Mouse (Mus musculus): ENCODE measurements around the gene Sim1. TPM values are rescaled to one million over a fixed set of nuclear protein-coding genes. Genes with fewer than 3 reads are reported as not detected.
A peak's percentile ranks its signal among the peaks of the same experiment; 100 is the strongest.

Sim1 gene
- polyA plus RNA-seq, 1 experiment = not detected

DNA sequence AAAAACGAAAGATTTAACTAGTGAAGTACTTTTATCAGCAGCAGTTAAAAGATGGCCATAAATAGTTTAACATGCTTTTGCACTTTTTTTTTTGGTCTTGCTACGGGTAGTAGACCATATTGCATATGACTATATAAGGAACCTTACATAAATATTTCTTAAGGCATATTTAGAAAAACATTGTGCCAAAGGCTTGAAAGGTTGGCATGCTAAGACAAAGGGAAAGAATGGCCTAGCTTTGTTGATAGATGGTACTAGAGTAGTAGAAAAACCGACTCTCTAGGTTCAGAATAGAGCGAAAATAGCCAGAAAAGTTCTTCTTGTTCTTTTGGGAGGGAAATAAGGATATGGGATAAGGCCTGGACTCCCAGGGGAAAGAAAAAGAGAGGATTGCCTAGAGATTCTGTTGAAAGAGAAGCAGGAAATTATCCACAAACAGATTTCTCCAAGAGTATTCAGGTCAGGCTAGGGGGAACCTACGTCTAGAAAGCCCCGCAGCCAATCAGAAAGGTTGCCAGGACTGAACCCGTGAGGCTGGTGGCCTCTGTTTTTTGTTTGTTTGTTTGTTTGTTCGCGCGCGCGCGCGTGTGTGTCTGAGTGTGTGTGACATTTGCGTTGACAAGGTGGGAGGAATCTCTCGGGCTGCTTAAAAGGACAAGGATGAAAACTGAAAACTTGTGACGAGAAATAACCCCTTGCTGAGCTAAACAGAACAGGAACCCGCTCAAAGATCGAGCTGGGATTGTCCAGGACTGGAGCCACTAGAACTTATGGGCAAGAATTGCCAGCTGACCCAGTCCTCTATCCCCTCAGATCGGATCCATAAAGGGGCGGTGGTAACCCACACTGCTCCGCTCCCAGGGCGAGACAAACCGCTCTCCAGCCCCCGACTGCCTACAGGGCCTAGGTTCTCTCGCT, 9.6 kb downstream of the Sim1 start:
- H3K79me2 ChIP-seq (ENCODE audit: control insufficient read depth, insufficient read depth) = no peaks in the 10 kb centered on the region
- no peaks in the 10 kb centered on the region for H3K27me3 ChIP-seq (ENCODE audit: control insufficient read depth, insufficient read depth, insufficient read length)
- no peak for TF ChIP-seq MYOG (IDR thresholded peaks at IDR 0.05; ENCODE audit: control insufficient read depth, extremely low read depth, insufficient read length)
- TF ChIP-seq CTCF (IDR thresholded peaks at IDR 0.05; ENCODE audit: control insufficient read depth, insufficient read depth, insufficient read length) = no peak
- no peak for TF ChIP-seq FOSL1 (IDR thresholded peaks at IDR 0.05; ENCODE audit: insufficient read depth, low read length, poor library complexity, severe bottlenecking)
- no peak for TF ChIP-seq MYOD1 (IDR thresholded peaks at IDR 0.05; ENCODE audit: control insufficient read depth, insufficient read length, low read depth)
- no peak for TF ChIP-seq CEBPB (IDR thresholded peaks at IDR 0.05; ENCODE audit: low read depth)
- no peak for TF ChIP-seq MAX (IDR thresholded peaks at IDR 0.05)
- no peak for TF ChIP-seq USF1 (IDR thresholded peaks at IDR 0.05; ENCODE audit: low read depth)
- no peak overlapping the region for H3ac ChIP-seq (ENCODE audit: control insufficient read depth, insufficient read length, low read depth)
- no peaks in the 10 kb centered on the region for H3K36me3 ChIP-seq (ENCODE audit: control insufficient read depth, insufficient read depth)
- H3K4me3 ChIP-seq (ENCODE audit: insufficient read depth, poor library complexity, severe bottlenecking) = no peak overlapping the region
- H3K79me3 ChIP-seq (ENCODE audit: low read depth) = no peaks in the 10 kb centered on the region

DNA sequence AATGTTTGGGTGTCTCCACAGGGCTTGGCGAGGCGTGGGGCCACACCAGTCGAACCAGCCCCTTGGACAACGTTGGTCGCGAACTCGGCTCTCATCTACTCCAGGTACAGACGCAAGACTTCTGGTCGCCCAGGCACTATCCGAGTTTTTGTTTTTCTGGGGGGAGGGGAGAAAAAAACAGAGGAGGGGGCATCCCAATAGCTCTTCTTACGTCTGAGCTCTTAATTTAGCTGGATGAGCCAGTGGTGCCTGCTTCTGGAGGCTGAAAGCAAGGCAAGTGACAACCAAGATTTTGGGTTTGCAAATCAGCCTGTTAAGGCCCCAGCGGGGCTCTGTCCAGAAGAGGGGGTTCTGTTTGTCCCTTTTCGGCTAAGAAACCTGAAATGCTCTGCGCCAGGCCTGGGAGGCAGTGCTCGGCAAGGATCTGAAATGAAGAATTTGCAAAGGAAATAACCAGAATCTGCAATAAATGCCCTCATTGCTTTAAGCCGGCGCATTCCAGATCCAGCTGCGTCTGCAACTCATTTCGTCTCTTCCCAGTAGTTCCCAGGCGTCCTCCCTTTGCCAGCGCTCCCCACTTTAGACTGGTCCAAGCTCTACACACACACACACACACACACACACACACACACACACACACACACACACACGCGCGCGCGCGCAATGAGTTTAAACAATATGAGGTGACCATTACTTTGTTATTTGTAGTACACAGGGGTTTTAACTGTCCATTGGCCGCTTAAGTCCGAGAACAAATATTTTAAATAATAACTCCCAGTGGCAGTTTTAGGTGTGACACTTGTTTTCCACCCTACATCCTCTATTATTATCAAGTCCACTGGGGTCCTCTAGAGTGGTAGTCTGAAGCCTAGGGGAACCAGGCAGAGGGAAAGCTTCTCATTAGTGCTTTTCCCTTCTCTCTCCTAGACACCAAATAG, 10.5 kb downstream of the Sim1 start:
- Histone ChIP-seq H3K4me3 (ENCODE audit: insufficient read depth, poor library complexity, severe bottlenecking) (no peak overlapping the region), H3ac (ENCODE audit: control insufficient read depth, insufficient read length, low read depth) (no peak overlapping the region), H3K27me3 (ENCODE audit: control insufficient read depth, insufficient read depth, insufficient read length) (no peaks in the 10 kb centered on the region), H3K79me3 (ENCODE audit: low read depth) (no peaks in the 10 kb centered on the region), H3K36me3 (ENCODE audit: control insufficient read depth, insufficient read depth) (no peaks in the 10 kb centered on the region), H3K79me2 (ENCODE audit: control insufficient read depth, insufficient read depth) (no peaks in the 10 kb centered on the region)
- TF ChIP-seq USF1 (IDR thresholded peaks at IDR 0.05; ENCODE audit: low read depth) = no peak
- TF ChIP-seq CTCF (IDR thresholded peaks at IDR 0.05; ENCODE audit: control insufficient read depth, insufficient read depth, insufficient read length) = no peak
- TF ChIP-seq MYOG (IDR thresholded peaks at IDR 0.05; ENCODE audit: control insufficient read depth, extremely low read depth, insufficient read length) = no peak
- TF ChIP-seq MAX (IDR thresholded peaks at IDR 0.05) = no peak
- no peak for TF ChIP-seq MYOD1 (IDR thresholded peaks at IDR 0.05; ENCODE audit: control insufficient read depth, insufficient read length, low read depth)
- no peak for TF ChIP-seq FOSL1 (IDR thresholded peaks at IDR 0.05; ENCODE audit: insufficient read depth, low read length, poor library complexity, severe bottlenecking)
- TF ChIP-seq CEBPB (IDR thresholded peaks at IDR 0.05; ENCODE audit: low read depth) = no peak

GRCm38 (mm10) chr10:50910400-50910799, 15.8 kb downstream of the Sim1 start:
- Histone ChIP-seq H3K79me2 (ENCODE audit: control insufficient read depth, insufficient read depth) (no peaks in the 10 kb centered on the region), H3K27me3 (ENCODE audit: control insufficient read depth, insufficient read depth, insufficient read length) (no peaks in the 10 kb centered on the region), H3K4me3 (ENCODE audit: insufficient read depth, poor library complexity, severe bottlenecking) (no peak overlapping the region), H3K36me3 (ENCODE audit: control insufficient read depth, insufficient read depth) (no peaks in the 10 kb centered on the region), H3ac (ENCODE audit: control insufficient read depth, insufficient read length, low read depth) (no peak overlapping the region), H3K79me3 (ENCODE audit: low read depth) (no peaks in the 10 kb centered on the region)
- no peak for TF ChIP-seq MYOD1 (IDR thresholded peaks at IDR 0.05; ENCODE audit: control insufficient read depth, insufficient read length, low read depth)
- no peak for TF ChIP-seq MAX (IDR thresholded peaks at IDR 0.05)
- TF ChIP-seq CTCF (IDR thresholded peaks at IDR 0.05; ENCODE audit: control insufficient read depth, insufficient read depth, insufficient read length) = no peak
- no peak for TF ChIP-seq USF1 (IDR thresholded peaks at IDR 0.05; ENCODE audit: low read depth)
- no peak for TF ChIP-seq CEBPB (IDR thresholded peaks at IDR 0.05; ENCODE audit: low read depth)
- TF ChIP-seq MYOG (IDR thresholded peaks at IDR 0.05; ENCODE audit: control insufficient read depth, extremely low read depth, insufficient read length) = no peak
- no peak for TF ChIP-seq FOSL1 (IDR thresholded peaks at IDR 0.05; ENCODE audit: insufficient read depth, low read length, poor library complexity, severe bottlenecking)

DNA sequence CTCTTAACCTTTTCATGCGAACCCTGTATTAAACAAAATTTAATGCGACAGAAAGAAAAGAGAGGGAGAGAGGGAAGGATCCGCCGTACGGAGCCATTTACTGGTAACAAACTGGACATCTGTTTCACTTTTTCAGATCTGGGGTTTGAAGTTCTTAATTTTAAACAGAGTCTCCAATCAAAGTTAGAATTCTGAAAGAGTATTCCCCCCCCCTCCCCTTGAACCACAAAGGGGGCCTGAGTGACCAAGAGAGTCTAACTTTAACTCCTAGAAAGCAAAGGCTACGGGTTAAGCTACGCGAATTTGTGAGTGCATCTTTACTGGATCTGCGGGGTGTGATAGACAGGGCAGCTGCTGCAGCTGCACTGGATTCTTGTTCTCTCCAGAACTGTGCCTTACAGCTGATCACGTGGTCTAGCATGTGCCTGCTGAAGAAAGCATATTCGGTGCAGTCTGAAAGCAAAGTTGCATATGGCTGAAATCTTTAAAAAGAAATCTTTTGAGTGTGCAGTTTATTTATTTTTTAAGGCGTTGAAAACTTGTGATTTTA, 16.4 kb downstream of the Sim1 start:
- H3K36me3 ChIP-seq (ENCODE audit: control insufficient read depth, insufficient read depth) = no peaks in the 10 kb centered on the region
- H3K27me3 ChIP-seq (ENCODE audit: control insufficient read depth, insufficient read depth, insufficient read length) = no peaks in the 10 kb centered on the region
- TF ChIP-seq MYOD1 (IDR thresholded peaks at IDR 0.05; ENCODE audit: control insufficient read depth, insufficient read length, low read depth) = peak; percentile 58
- no peak for TF ChIP-seq CTCF (IDR thresholded peaks at IDR 0.05; ENCODE audit: control insufficient read depth, insufficient read depth, insufficient read length)
- peak; percentile 80 for TF ChIP-seq USF1 (IDR thresholded peaks at IDR 0.05; ENCODE audit: low read depth)
- H3K79me3 ChIP-seq (ENCODE audit: low read depth) = no peaks in the 10 kb centered on the region
- H3K79me2 ChIP-seq (ENCODE audit: control insufficient read depth, insufficient read depth) = no peaks in the 10 kb centered on the region
- no peak overlapping the region for H3K4me3 ChIP-seq (ENCODE audit: insufficient read depth, poor library complexity, severe bottlenecking)
- H3ac ChIP-seq (ENCODE audit: control insufficient read depth, insufficient read length, low read depth) = no peak overlapping the region

DNA sequence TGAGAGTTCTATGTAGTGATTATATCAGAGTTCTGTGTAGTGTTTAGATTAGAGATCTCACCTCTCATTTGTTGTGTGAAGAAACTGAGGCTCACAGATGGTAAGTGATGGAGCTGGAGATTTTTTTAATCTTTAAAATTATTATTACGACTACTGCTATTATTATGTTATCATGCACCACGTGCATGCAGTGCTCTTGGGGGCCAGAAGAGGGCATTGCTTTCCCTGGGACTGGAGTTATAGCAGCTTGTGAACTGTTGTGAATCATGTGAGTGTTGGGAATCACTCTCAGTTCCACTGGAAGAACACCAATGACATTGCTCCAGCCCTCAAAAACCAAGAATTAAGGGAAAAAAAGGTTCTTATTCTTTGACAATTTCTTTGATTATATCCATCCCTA, 21.1 kb downstream of the Sim1 start:
- Histone ChIP-seq H3K79me3 (ENCODE audit: low read depth) (no peaks in the 10 kb centered on the region), H3K36me3 (ENCODE audit: control insufficient read depth, insufficient read depth) (no peaks in the 10 kb centered on the region), H3ac (ENCODE audit: control insufficient read depth, insufficient read length, low read depth) (no peak overlapping the region), H3K27me3 (ENCODE audit: control insufficient read depth, insufficient read depth, insufficient read length) (no peaks in the 10 kb centered on the region), H3K79me2 (ENCODE audit: control insufficient read depth, insufficient read depth) (no peaks in the 10 kb centered on the region), H3K4me3 (ENCODE audit: insufficient read depth, poor library complexity, severe bottlenecking) (no peak overlapping the region)
- TF ChIP-seq MAX (IDR thresholded peaks at IDR 0.05) (no peak), MYOG (IDR thresholded peaks at IDR 0.05; ENCODE audit: control insufficient read depth, extremely low read depth, insufficient read length) (no peak), MYOD1 (IDR thresholded peaks at IDR 0.05; ENCODE audit: control insufficient read depth, insufficient read length, low read depth) (no peak), CEBPB (IDR thresholded peaks at IDR 0.05; ENCODE audit: low read depth) (no peak), USF1 (IDR thresholded peaks at IDR 0.05; ENCODE audit: low read depth) (no peak), CTCF (IDR thresholded peaks at IDR 0.05; ENCODE audit: control insufficient read depth, insufficient read depth, insufficient read length) (no peak), FOSL1 (IDR thresholded peaks at IDR 0.05; ENCODE audit: insufficient read depth, low read length, poor library complexity, severe bottlenecking) (no peak)

Measured in C2C12 (cell line).